Mouse (Mus musculus): ENCODE results near the gene Itga2. TPM values are rescaled to one million over a fixed set of nuclear protein-coding genes. Genes with fewer than 3 reads are reported as not detected.
A peak's percentile ranks its signal among the peaks of the same experiment; 100 is the strongest.

Itga2 gene
- polyA plus RNA-seq, 2 experiments, result 3.8 to 3.9 TPM

DNA sequence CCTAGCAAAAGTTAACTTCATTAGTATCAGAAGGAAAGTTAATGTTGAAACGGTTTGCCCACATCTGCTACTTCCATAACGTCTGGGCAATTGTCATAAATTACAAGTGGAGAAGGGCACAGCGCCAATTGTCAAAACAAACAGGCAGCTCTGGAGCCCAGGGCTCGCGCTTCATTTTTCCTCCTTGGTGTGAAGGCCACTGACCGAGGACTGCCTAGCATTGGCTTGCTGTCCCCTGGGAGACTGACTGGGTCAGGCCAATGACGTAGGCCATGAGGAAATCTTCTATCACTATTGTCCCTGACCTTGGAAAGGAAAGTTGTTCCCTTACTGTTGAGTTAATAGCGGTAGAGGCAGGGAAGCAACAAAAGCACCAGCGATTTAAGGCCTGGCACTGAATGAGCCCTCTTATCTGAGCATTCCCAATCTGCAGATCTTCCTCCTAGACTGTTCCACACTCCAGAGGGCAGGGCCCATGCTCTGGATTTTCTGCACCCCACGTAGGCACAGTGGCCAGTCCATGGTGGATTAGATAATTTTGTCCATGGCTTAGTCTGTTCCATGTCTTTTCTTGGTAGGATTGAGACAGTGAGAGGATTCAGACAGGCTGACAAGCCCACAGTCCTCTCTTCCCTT lies 35.0 kb downstream of the Itga2 start:
- Histone ChIP-seq H3K9me3 (ENCODE audit: control insufficient read depth, low read length) (no peaks in the 10 kb centered on the region), H3K4me3 (replicated peaks; ENCODE audit: low read length) (no peak overlapping the region), H3K9ac (ENCODE audit: low read depth, low read length, severe bottlenecking) (no peak overlapping the region), H3K36me3 (ENCODE audit: control insufficient read depth, insufficient read depth, low read length) (no peaks in the 10 kb centered on the region), H3K4me2 (replicated peaks; ENCODE audit: low read depth, low read length, severe bottlenecking) (no peak overlapping the region), H3K4me1 (ENCODE audit: control insufficient read depth, insufficient read depth, low read length) (no peaks in the 10 kb centered on the region), H3K27me3 (ENCODE audit: control insufficient read depth, insufficient read depth, low read length) (no peaks in the 10 kb centered on the region), H3K27ac (replicated peaks; ENCODE audit: low read depth, low read length) (no peak overlapping the region)
- ATAC-seq (ENCODE audit: low FRiP score, low read depth) (no peak; the same call in 1 of the 2 replicates), DNase-seq (ENCODE audit: low spot score) (peak; percentile 9)
- 70% methylated on average over 10 of the region's 10 CpGs for WGBS
- TF ChIP-seq POLR2A (IDR thresholded peaks at IDR 0.05; ENCODE audit: borderline replicate concordance, extremely low read depth, insufficient read depth, insufficient read length), result no peak

DNA sequence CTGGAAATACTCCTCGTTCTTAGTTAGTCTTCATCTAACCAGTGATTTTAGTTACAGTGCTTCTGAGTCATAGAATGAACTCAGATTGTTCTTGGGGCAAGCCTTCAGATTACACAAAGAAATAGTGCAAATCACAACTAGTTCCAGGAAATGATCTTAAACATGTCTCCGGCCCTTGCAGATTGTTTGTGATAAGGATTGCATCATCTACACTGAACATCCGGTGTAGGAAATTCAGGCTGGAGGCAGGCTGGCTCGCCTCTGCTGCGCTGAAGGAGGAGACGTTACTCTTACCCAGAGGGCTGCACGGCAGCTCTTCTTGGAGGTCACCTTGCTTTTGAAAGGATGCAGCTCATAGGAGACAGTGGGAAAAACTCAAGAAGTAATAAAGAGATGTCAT lies 36.0 kb downstream of the Itga2 start:
- no peak overlapping the region for H3K27ac ChIP-seq (replicated peaks; ENCODE audit: low read depth, low read length)
- TF ChIP-seq POLR2A (IDR thresholded peaks at IDR 0.05; ENCODE audit: borderline replicate concordance, extremely low read depth, insufficient read depth, insufficient read length), result no peak
- no peaks in the 10 kb centered on the region for H3K4me1 ChIP-seq (ENCODE audit: control insufficient read depth, insufficient read depth, low read length)
- WGBS, result 80% methylated on average over 7 of the region's 7 CpGs
- H3K27me3 ChIP-seq (ENCODE audit: control insufficient read depth, insufficient read depth, low read length), result no peaks in the 10 kb centered on the region
- H3K4me2 ChIP-seq (replicated peaks; ENCODE audit: low read depth, low read length, severe bottlenecking), result no peak overlapping the region
- no peak overlapping the region for H3K9ac ChIP-seq (ENCODE audit: low read depth, low read length, severe bottlenecking)
- ATAC-seq (ENCODE audit: low FRiP score, low read depth), result no peak
- no peaks in the 10 kb centered on the region for H3K36me3 ChIP-seq (ENCODE audit: control insufficient read depth, insufficient read depth, low read length)
- no peak for DNase-seq (ENCODE audit: low spot score)
- no peaks in the 10 kb centered on the region for H3K9me3 ChIP-seq (ENCODE audit: control insufficient read depth, low read length)
- H3K4me3 ChIP-seq (replicated peaks; ENCODE audit: low read length), result no peak overlapping the region

DNA sequence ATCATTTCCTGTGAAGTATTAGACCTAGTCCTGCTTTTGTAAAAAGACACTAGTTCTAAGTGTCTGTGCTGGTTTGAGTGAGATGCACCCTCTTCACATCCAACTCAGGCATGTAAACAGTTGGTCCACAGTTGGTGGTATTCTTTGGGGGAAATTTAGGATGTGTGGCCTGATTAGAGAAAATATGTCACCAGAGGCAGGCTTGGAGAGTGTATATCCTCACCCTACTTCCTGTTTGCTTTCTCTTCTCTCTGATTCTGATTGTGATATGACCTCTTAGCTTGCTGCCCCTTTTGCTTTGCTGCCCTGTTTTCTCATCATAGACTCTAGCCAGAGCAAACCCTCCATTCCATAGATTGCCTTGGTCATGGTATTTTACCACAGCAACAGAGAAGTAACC lies 37.2 kb downstream of the Itga2 start:
- H3K27ac ChIP-seq (replicated peaks; ENCODE audit: low read depth, low read length), result no peak overlapping the region
- no peaks in the 10 kb centered on the region for H3K9me3 ChIP-seq (ENCODE audit: control insufficient read depth, low read length)
- H3K4me2 ChIP-seq (replicated peaks; ENCODE audit: low read depth, low read length, severe bottlenecking), result no peak overlapping the region
- no peaks in the 10 kb centered on the region for H3K4me1 ChIP-seq (ENCODE audit: control insufficient read depth, insufficient read depth, low read length)
- ATAC-seq (ENCODE audit: low FRiP score, low read depth) (no peak), DNase-seq (ENCODE audit: low spot score) (no peak)
- H3K36me3 ChIP-seq (ENCODE audit: control insufficient read depth, insufficient read depth, low read length), result no peaks in the 10 kb centered on the region
- no peak overlapping the region for H3K9ac ChIP-seq (ENCODE audit: low read depth, low read length, severe bottlenecking)
- H3K4me3 ChIP-seq (replicated peaks; ENCODE audit: low read length), result no peak overlapping the region
- H3K27me3 ChIP-seq (ENCODE audit: control insufficient read depth, insufficient read depth, low read length), result no peaks in the 10 kb centered on the region
- TF ChIP-seq POLR2A (IDR thresholded peaks at IDR 0.05; ENCODE audit: borderline replicate concordance, extremely low read depth, insufficient read depth, insufficient read length), result no peak

DNA sequence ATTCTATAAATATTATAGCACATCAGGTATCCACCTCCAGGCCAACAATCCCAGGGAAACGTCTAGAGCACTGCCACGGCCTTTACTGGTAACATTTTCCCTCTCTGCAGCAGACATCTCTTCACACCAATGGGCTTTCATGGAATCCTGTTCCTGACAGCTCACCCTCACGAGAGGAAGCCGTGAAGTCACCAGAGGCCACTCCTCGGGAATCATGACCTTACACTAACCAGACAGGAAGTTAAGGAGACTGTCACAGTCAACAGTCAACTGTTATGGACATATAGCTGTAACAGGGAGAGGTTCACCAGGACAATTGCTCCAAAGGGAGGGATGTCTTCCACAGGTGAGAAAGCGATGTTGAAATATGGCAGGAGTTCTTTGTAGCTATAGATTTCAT lies 40.2 kb downstream of the Itga2 start:
- no peak for ATAC-seq (ENCODE audit: low FRiP score, low read depth)
- no peak for TF ChIP-seq POLR2A (IDR thresholded peaks at IDR 0.05; ENCODE audit: borderline replicate concordance, extremely low read depth, insufficient read depth, insufficient read length)

DNA sequence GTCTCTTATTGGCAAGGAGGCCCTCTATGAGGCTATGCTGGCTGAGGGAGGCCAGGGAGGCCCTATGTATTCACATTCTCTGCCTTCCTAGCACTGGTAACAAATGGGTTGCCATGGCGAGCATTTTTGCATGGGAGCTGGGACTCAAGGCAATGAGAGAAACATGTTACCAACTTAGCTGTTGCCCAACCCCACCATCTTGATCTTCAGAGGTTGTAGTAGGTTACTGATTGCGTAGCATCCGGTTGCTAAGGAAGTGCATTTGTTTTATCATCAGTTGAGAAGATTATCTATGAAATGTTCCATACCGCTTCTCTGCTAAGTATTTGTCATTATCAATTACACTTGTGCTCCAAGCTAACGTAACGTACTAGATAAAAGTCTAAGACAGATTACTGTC lies 44.2 kb downstream of the Itga2 start:
- Histone ChIP-seq H3K36me3 (ENCODE audit: control insufficient read depth, insufficient read depth, low read length) (no peaks in the 10 kb centered on the region), H3K27me3 (ENCODE audit: control insufficient read depth, insufficient read depth, low read length) (no peaks in the 10 kb centered on the region), H3K27ac (replicated peaks; ENCODE audit: low read depth, low read length) (no peak overlapping the region), H3K4me1 (ENCODE audit: control insufficient read depth, insufficient read depth, low read length) (no peaks in the 10 kb centered on the region), H3K4me3 (replicated peaks; ENCODE audit: low read length) (no peak overlapping the region), H3K9me3 (ENCODE audit: control insufficient read depth, low read length) (no peaks in the 10 kb centered on the region), H3K9ac (ENCODE audit: low read depth, low read length, severe bottlenecking) (no peak overlapping the region), H3K4me2 (replicated peaks; ENCODE audit: low read depth, low read length, severe bottlenecking) (no peak overlapping the region)
- TF ChIP-seq POLR2A (IDR thresholded peaks at IDR 0.05; ENCODE audit: borderline replicate concordance, extremely low read depth, insufficient read depth, insufficient read length), result no peak
- 91% methylated on average over 6 of the region's 6 CpGs for WGBS
- no peak for ATAC-seq (ENCODE audit: low FRiP score, low read depth)
- DNase-seq (ENCODE audit: low spot score), result no peak

More for the DNA sequence above, 40.2 kb downstream of the Itga2 start:
- no peaks in the 10 kb centered on the region for H3K4me1 ChIP-seq (ENCODE audit: control insufficient read depth, insufficient read depth, low read length)
- DNase-seq (ENCODE audit: low spot score), result no peak
- WGBS, result 71% methylated on average over 6 of the region's 6 CpGs
- no peaks in the 10 kb centered on the region for H3K27me3 ChIP-seq (ENCODE audit: control insufficient read depth, insufficient read depth, low read length)
- no peak overlapping the region for H3K4me2 ChIP-seq (replicated peaks; ENCODE audit: low read depth, low read length, severe bottlenecking)
- no peak overlapping the region for H3K9ac ChIP-seq (ENCODE audit: low read depth, low read length, severe bottlenecking)
- no peak overlapping the region for H3K27ac ChIP-seq (replicated peaks; ENCODE audit: low read depth, low read length)
- H3K4me3 ChIP-seq (replicated peaks; ENCODE audit: low read length), result no peak overlapping the region
- no peaks in the 10 kb centered on the region for H3K36me3 ChIP-seq (ENCODE audit: control insufficient read depth, insufficient read depth, low read length)
- no peaks in the 10 kb centered on the region for H3K9me3 ChIP-seq (ENCODE audit: control insufficient read depth, low read length)

DNA sequence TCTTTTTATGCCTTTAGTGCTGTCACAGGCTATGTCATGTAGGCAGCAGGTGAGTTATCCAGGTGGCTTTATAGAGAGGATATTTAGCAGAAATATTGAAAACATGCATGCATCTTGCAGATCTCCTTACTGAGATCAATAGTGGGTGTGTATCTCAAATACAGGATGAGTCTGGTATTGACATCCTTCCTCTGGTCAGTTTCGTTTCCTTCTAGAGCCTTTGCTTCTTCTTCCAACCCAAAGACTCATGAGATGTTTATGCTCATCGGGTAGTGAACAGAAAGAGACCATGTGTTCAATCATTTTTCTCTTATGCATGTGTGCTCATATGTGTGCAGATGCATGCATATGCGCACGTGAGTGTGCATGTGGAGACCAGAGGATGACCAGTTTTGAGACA lies 44.6 kb downstream of the Itga2 start:
- no peaks in the 10 kb centered on the region for H3K27me3 ChIP-seq (ENCODE audit: control insufficient read depth, insufficient read depth, low read length)
- H3K27ac ChIP-seq (replicated peaks; ENCODE audit: low read depth, low read length), result no peak overlapping the region
- no peaks in the 10 kb centered on the region for H3K36me3 ChIP-seq (ENCODE audit: control insufficient read depth, insufficient read depth, low read length)
- H3K4me2 ChIP-seq (replicated peaks; ENCODE audit: low read depth, low read length, severe bottlenecking), result no peak overlapping the region
- H3K4me3 ChIP-seq (replicated peaks; ENCODE audit: low read length), result no peak overlapping the region
- WGBS, result 90% methylated on average over 4 of the region's 4 CpGs
- no peaks in the 10 kb centered on the region for H3K9me3 ChIP-seq (ENCODE audit: control insufficient read depth, low read length)
- no peak for ATAC-seq (ENCODE audit: low FRiP score, low read depth)
- H3K9ac ChIP-seq (ENCODE audit: low read depth, low read length, severe bottlenecking), result no peak overlapping the region
- no peak for DNase-seq (ENCODE audit: low spot score)
- no peaks in the 10 kb centered on the region for H3K4me1 ChIP-seq (ENCODE audit: control insufficient read depth, insufficient read depth, low read length)
- no peak for TF ChIP-seq POLR2A (IDR thresholded peaks at IDR 0.05; ENCODE audit: borderline replicate concordance, extremely low read depth, insufficient read depth, insufficient read length)
